Mouse (Mus musculus) embryonic facial prominence, embryonic 11.5 days (tissue): ENCODE results near the gene Dcaf12. TPM values are rescaled to one million over a fixed set of nuclear protein-coding genes. Genes with fewer than 3 reads are reported as not detected.

Experiments used
- ATAC-seq: fragments of 200-750 bp; cut with Nextera tagmentation; replicated peaks from 2 replicates; pipeline ENCODE4 v1.8.0; 2017; ENCODE audit warnings: low read depth; ENCODE audit not compliant: insufficient number of reproducible peaks, low FRiP score, low TSS enrichment
- DNase-seq: peaks from one replicate; pipeline ENCODE4 v3.0.0-alpha.2; 2015; ENCODE audit warnings: low spot score
- H3K27ac ChIP-seq: fragments of 300-500 bp; sonication (generic); replicated peaks from 2 replicates; pipeline ENCODE4 v1.5.1; 2014; ENCODE audit warnings: mild to moderate bottlenecking, low read depth, low read length, control low read depth
- H3K27me3 ChIP-seq: fragments of 300-500 bp; sonication (generic); 2 replicates; pipeline ENCODE4 v1.6.1; 2014; ENCODE audit warnings: mild to moderate bottlenecking, low read length, moderate library complexity, mixed read lengths; ENCODE audit not compliant: control insufficient read depth, insufficient read depth
- H3K36me3 ChIP-seq: fragments of 300-500 bp; sonication (generic); replicated peaks from 2 replicates; pipeline ENCODE4 v1.6.1; 2014; ENCODE audit warnings: low read depth, mild to moderate bottlenecking, low read length, moderate library complexity, mixed read lengths; ENCODE audit not compliant: control insufficient read depth, insufficient read depth
- H3K4me1 ChIP-seq: fragments of 300-500 bp; sonication (generic); 2 replicates; pipeline ENCODE4 v1.6.1; 2014; ENCODE audit warnings: low read length, mixed read lengths; ENCODE audit not compliant: control insufficient read depth, insufficient read depth
- H3K4me2 ChIP-seq: fragments of 300-500 bp; sonication (generic); 2 replicates; pipeline ENCODE4 v1.6.1; 2014; ENCODE audit warnings: low read depth, mild to moderate bottlenecking, control low read depth, low read length, moderate library complexity
- H3K4me3 ChIP-seq: fragments of 300-500 bp; sonication (generic); 2 replicates; pipeline ENCODE4 v1.5.1; 2014; ENCODE audit warnings: low read depth, low read length, control low read depth
- H3K9ac ChIP-seq: fragments of 300-500 bp; sonication (generic); replicated peaks from 2 replicates; pipeline ENCODE4 v1.6.1; 2014; ENCODE audit warnings: mild to moderate bottlenecking, control low read depth, low read length
- H3K9me3 ChIP-seq: fragments of 300-500 bp; sonication (generic); replicated peaks from 2 replicates; pipeline ENCODE4 v1.6.1; 2016; ENCODE audit warnings: mild to moderate bottlenecking, low read length, inconsistent platforms, mixed read lengths; ENCODE audit not compliant: control insufficient read depth
- WGBS: fragments of 180-500 bp; shearing (Covaris S2); extraction: QIAGEN DNeasy Blood & Tissue Kit; methylation state at CpG from one replicate; pipeline ENCODE4 v1.1.7; 2014; 5-methylcytosine and 5-hydroxymethylcytosine counted together
- polyA plus RNA-seq: library from polyadenylated mRNA; unstranded; fragments of >200 nt; fragmentation: Nextera tagmentation; extraction: Ambion mirVana; gene quantifications from 2 replicates; pipeline ENCODE4 v1.2.1, GENCODE M21; 2014

Gene Dcaf12
- polyA plus RNA-seq, 1 experiment from 2014 or later: 48.3 TPM

GRCm38 (mm10) chr4:41275927-41276326 lies 38.8 kb downstream of the Dcaf12 start:
- Histone ChIP-seq H3K27ac (peak overlapping the region; percentile 53), H3K9me3 (no peaks in the 10 kb centered on the region), H3K9ac (peak overlapping the region; percentile 77), H3K36me3 (no peaks in the 10 kb centered on the region), H3K4me2 (peak overlapping the region; percentile 32), H3K4me1 (no peaks in the 10 kb centered on the region; the same call in 1 of the 2 replicates), H3K4me3 (peak overlapping the region; percentile 53), H3K27me3 (no peaks in the 10 kb centered on the region)
- DNase-seq (peak; percentile 5), ATAC-seq (no peak)
- WGBS: 77% methylated on average over 5 of the region's 5 CpGs

- Histone ChIP-seq H3K27ac (peak within 1 kb of the TSS; percentile 75), H3K9ac (peak within 1 kb of the TSS; percentile 92), H3K4me3 (peak within 1 kb of the TSS; percentile 53), H3K27me3 (no peaks in the 10 kb centered on the region), H3K4me1 (no peaks in the 10 kb centered on the region; the same call in 1 of the 2 replicates), H3K36me3 (peaks cover 3% of the 10 kb centered on the region; the same call in 1 of the 2 replicates), H3K4me2 (peak within 1 kb of the TSS; percentile 68), H3K9me3 (no peaks in the 10 kb centered on the region)
- ATAC-seq (peak; percentile 97), DNase-seq (peak; percentile 100)
- under 1% methylated on average over 60 of the region's 60 CpGs for WGBS
Observed at GRCm38 (mm10) chr4:41274980-41275850, 39.5 kb downstream of the Dcaf12 start, which contains the start of gene Ubap2. Ubap2 (minus strand) TSS chr4:41275144.

- DNase-seq: no peak
- peak overlapping the region; percentile 68 for H3K4me2 ChIP-seq
- H3K4me1 ChIP-seq: no peaks in the 10 kb centered on the region; the same call in 1 of the 2 replicates
- peak; percentile 66 for ATAC-seq
- peak overlapping the region; percentile 92 for H3K9ac ChIP-seq
- 3% methylated on average over 18 of the region's 18 CpGs for WGBS
- H3K9me3 ChIP-seq: no peaks in the 10 kb centered on the region
- H3K27ac ChIP-seq: peak overlapping the region; percentile 75
- peak overlapping the region; percentile 53 for H3K4me3 ChIP-seq
- no peaks in the 10 kb centered on the region for H3K27me3 ChIP-seq
- H3K36me3 ChIP-seq: peaks cover 3% of the 10 kb centered on the region; the same call in 1 of the 2 replicates
Observed at GRCm38 (mm10) chr4:41274377-41274979, 40.2 kb downstream of the Dcaf12 start.

GRCm38 (mm10) chr4:41268133-41268532 lies 46.6 kb downstream of the Dcaf12 start:
- no peak overlapping the region for H3K4me2 ChIP-seq
- H3K4me1 ChIP-seq: no peaks in the 10 kb centered on the region; the same call in 1 of the 2 replicates
- H3K4me3 ChIP-seq: no peak overlapping the region
- no peak overlapping the region for H3K9ac ChIP-seq
- no peaks in the 10 kb centered on the region for H3K9me3 ChIP-seq
- H3K27ac ChIP-seq: no peak overlapping the region
- no peak for DNase-seq
- no peaks in the 10 kb centered on the region for H3K27me3 ChIP-seq
- ATAC-seq: no peak
- peaks cover 3% of the 10 kb centered on the region for H3K36me3 ChIP-seq

- whole genome bisulfite sequencing: 90% methylated on average over 4 of the region's 4 CpGs
- no peak overlapping the region for H3K27ac ChIP-seq
- no peaks in the 10 kb centered on the region for H3K4me1 ChIP-seq
- no peaks in the 10 kb centered on the region for H3K9me3 ChIP-seq
- ATAC-seq (no peak), DNase-seq (no peak)
- no peak overlapping the region for H3K4me3 ChIP-seq
- H3K36me3 ChIP-seq: peaks cover 3% of the 10 kb centered on the region
- H3K9ac ChIP-seq: no peak overlapping the region
- H3K27me3 ChIP-seq: no peaks in the 10 kb centered on the region
- H3K4me2 ChIP-seq: no peak overlapping the region
Observed at GRCm38 (mm10) chr4:41266350-41266749, 48.3 kb downstream of the Dcaf12 start.

- no peak for ATAC-seq
- Histone ChIP-seq H3K27me3 (no peaks in the 10 kb centered on the region), H3K9me3 (no peaks in the 10 kb centered on the region), H3K9ac (no peak overlapping the region), H3K4me1 (no peaks in the 10 kb centered on the region), H3K4me3 (no peak overlapping the region), H3K4me2 (no peak overlapping the region), H3K36me3 (no peaks in the 10 kb centered on the region), H3K27ac (no peak overlapping the region)
- DNase-seq: no peak
Observed at GRCm38 (mm10) chr4:41260691-41261090, 54.0 kb downstream of the Dcaf12 start.

- H3K9ac ChIP-seq: no peak overlapping the region
- no peaks in the 10 kb centered on the region for H3K27me3 ChIP-seq
- H3K27ac ChIP-seq: no peak overlapping the region
- no peak overlapping the region for H3K4me2 ChIP-seq
- ATAC-seq (no peak), DNase-seq (no peak)
- no peak overlapping the region for H3K4me3 ChIP-seq
- no peaks in the 10 kb centered on the region for H3K36me3 ChIP-seq
- H3K9me3 ChIP-seq: no peaks in the 10 kb centered on the region
- 92% methylated on average over 4 of the region's 4 CpGs for WGBS
- no peaks in the 10 kb centered on the region for H3K4me1 ChIP-seq
Observed at GRCm38 (mm10) chr4:41259019-41259418, 55.7 kb downstream of the Dcaf12 start.

- H3K4me1 ChIP-seq: no peaks in the 10 kb centered on the region
- H3K27me3 ChIP-seq: no peaks in the 10 kb centered on the region
- no peak overlapping the region for H3K4me2 ChIP-seq
- 87% methylated on average over 1 of the region's 1 CpGs for WGBS
- no peaks in the 10 kb centered on the region for H3K9me3 ChIP-seq
- H3K36me3 ChIP-seq: no peaks in the 10 kb centered on the region
- DNase-seq (no peak), ATAC-seq (no peak)
- no peak overlapping the region for H3K4me3 ChIP-seq
- H3K9ac ChIP-seq: no peak overlapping the region
- H3K27ac ChIP-seq: no peak overlapping the region
Observed at GRCm38 (mm10) chr4:41257752-41258151, 56.9 kb downstream of the Dcaf12 start.
